8 mouse cellular contexts compared by ENCODE assay signal in the genomic region with DNA sequence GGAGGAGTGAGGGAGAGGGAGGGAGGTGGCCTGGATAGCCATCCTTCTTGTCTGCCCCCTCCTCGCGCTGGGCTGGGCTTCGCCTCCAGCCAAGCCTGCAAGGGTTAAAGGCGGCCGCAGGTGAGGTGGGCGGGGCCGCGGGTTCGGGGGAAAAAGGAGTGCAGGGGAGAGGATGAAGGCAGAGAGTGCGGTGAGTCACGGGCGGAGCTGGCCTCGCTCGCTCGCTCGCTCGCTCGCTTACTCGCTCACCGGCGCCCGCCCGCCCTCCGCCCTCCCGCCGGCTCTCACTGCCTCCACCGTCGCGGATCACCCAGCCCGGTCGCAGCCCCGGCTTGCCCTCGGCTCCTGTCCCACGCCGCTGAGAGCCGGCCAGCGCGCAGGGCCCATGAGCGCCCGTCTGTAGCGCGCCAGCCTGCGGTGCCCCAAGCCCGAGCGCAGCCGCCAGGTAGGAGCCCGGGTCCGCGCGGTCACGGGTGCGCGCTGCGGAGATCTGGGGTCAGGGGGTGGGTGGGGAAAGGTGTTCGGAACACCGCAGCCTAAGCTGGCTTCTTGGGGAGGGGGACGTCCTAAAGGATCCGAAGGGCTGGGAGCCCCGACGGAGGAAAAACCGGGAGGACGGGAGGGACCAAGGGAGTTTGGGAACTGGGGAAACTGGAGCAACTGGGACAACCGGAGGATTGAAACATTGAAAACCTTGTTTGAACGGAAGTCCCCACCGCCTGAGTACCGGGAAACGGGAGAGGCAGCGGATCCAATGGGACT. TPM values are rescaled to one million over a fixed set of nuclear protein-coding genes. Genes with fewer than 3 reads are reported as not detected.
A peak's percentile ranks its signal among the peaks of the same experiment; 100 is the strongest.
DNase-seq lines count a peak whose midpoint lies in the region; ATAC-seq lines count a peak whose summit lies in the region.

No protein-coding gene starts in this region.

- peaks cover 29% of the 10 kb centered on the region for H3K4me1 ChIP-seq in heart, embryonic 13.5 days
- H3K4me1 ChIP-seq in hindbrain, embryonic 15.5 days (replicated peaks), result peaks cover 24% of the 10 kb centered on the region
- H3K4me1 ChIP-seq in midbrain, embryonic 10.5 days, result peaks cover 46% of the 10 kb centered on the region

- no peak for DNase-seq in heart, adult 11 months
- peak; percentile 79 for DNase-seq in R1 (ENCODE audit: low read depth, low spot score)
- peak; percentile 41 for DNase-seq in midbrain, embryonic 10.5 days (ENCODE audit: low spot score)
- DNase-seq in urinary bladder, postnatal 25 days (ENCODE audit: low spot score), result peak; percentile 60
- no peak for DNase-seq in cerebellum, adult 8-10 months
- DNase-seq in left cerebral cortex, postnatal 10 days (ENCODE audit: extremely low spot score in 1 of 2, low spot score in 2 of 2), result no peak

- intact Hi-C loops in left cerebral cortex, postnatal 10 days (cut with DNase I), result no loop called here

- under 1% methylated on average over 61 of the region's 68 CpGs for WGBS in heart, embryonic 13.5 days
- WGBS in hindbrain, embryonic 15.5 days, result under 1% methylated on average over 53 of the region's 68 CpGs
- WGBS in midbrain, embryonic 10.5 days, result under 1% methylated on average over 65 of the region's 68 CpGs

- peak overlapping the region; percentile 44 for H3K4me3 ChIP-seq in heart, embryonic 13.5 days
- peak overlapping the region; percentile 20 for H3K4me3 ChIP-seq in hindbrain, embryonic 15.5 days
- H3K4me3 ChIP-seq in midbrain, embryonic 10.5 days, result peak overlapping the region; percentile 46

- H3K36me3 ChIP-seq in heart, embryonic 13.5 days, result no peaks in the 10 kb centered on the region
- no peaks in the 10 kb centered on the region for H3K36me3 ChIP-seq in hindbrain, embryonic 15.5 days
- H3K36me3 ChIP-seq in midbrain, embryonic 10.5 days, result no peaks in the 10 kb centered on the region

- peak overlapping the region; percentile 63 for H3K9ac ChIP-seq in heart, embryonic 13.5 days
- no peak overlapping the region for H3K9ac ChIP-seq in hindbrain, embryonic 15.5 days

- no peak overlapping the region for H3K27ac ChIP-seq in heart, embryonic 13.5 days (replicated peaks)
- H3K27ac ChIP-seq in hindbrain, embryonic 15.5 days (replicated peaks), result no peak overlapping the region
- H3K27ac ChIP-seq in midbrain, embryonic 10.5 days (replicated peaks), result no peak overlapping the region; the same call in 1 of the 2 replicates

- H3K27me3 ChIP-seq in heart, embryonic 13.5 days (replicated peaks), result peaks cover 96% of the 10 kb centered on the region
- H3K27me3 ChIP-seq in hindbrain, embryonic 15.5 days, result peaks cover 88% of the 10 kb centered on the region
- H3K27me3 ChIP-seq in midbrain, embryonic 10.5 days (ENCODE audit: low read depth, poor library complexity, severe bottlenecking), result peaks cover 100% of the 10 kb centered on the region

- no peak for ATAC-seq in heart, embryonic 13.5 days (ENCODE audit: extremely low read depth, insufficient number of reproducible peaks, low FRiP score, low TSS enrichment)
- ATAC-seq in hindbrain, embryonic 15.5 days (ENCODE audit: low FRiP score, low read depth), result no peak

- H3K4me2 ChIP-seq in heart, embryonic 13.5 days, result peak overlapping the region; percentile 66
- peak overlapping the region; percentile 53 for H3K4me2 ChIP-seq in hindbrain, embryonic 15.5 days

- no peaks in the 10 kb centered on the region for H3K9me3 ChIP-seq in heart, embryonic 13.5 days
- no peaks in the 10 kb centered on the region for H3K9me3 ChIP-seq in hindbrain, embryonic 15.5 days
- no peaks in the 10 kb centered on the region for H3K9me3 ChIP-seq in midbrain, embryonic 10.5 days (replicated peaks)

RNA-seq across cellular contexts. Expression of gene Sp6, which starts 5.6 kb away (rescaled TPM):
- polyA plus RNA-seq in heart, embryonic 13.5 days (2015; fragmentation: Nextera tagmentation; extraction: Ambion mirVana), result 0.18 and 0.21 TPM in 2 replicates
- 0.43 and 0.62 TPM in 2 replicates for polyA plus RNA-seq in hindbrain, embryonic 15.5 days (2015; fragmentation: Nextera tagmentation; extraction: Ambion mirVana)
- polyA plus RNA-seq in midbrain, embryonic 10.5 days (2016; fragmentation: Nextera tagmentation; extraction: Ambion mirVana), result 0.71 and 2.0 TPM in 2 replicates
- 1 to 10 TPM; 2.3 to 3.1 TPM for total RNA-seq in left cerebral cortex, postnatal 10 days (2021)

RNA-seq across cellular contexts. Expression of gene Scrn2, which starts 11.0 kb away (rescaled TPM):
- 16.0 and 19.2 TPM in 2 replicates for polyA plus RNA-seq in heart, embryonic 13.5 days (2015; fragmentation: Nextera tagmentation; extraction: Ambion mirVana)
- polyA plus RNA-seq in hindbrain, embryonic 15.5 days (2015; fragmentation: Nextera tagmentation; extraction: Ambion mirVana), result 14.5 and 15.1 TPM in 2 replicates
- polyA plus RNA-seq in midbrain, embryonic 10.5 days (2016; fragmentation: Nextera tagmentation; extraction: Ambion mirVana), result 39.5 and 42.2 TPM in 2 replicates
- total RNA-seq in left cerebral cortex, postnatal 10 days (2021), result 1 to 10 TPM; 3.9 to 4.2 TPM

RNA-seq across cellular contexts. Expression of gene Lrrc46, which starts 22.4 kb away (rescaled TPM):
- polyA plus RNA-seq in heart, embryonic 13.5 days (2015; fragmentation: Nextera tagmentation; extraction: Ambion mirVana), result 0.18 and 0.49 TPM in 2 replicates
- 3.3 and 3.6 TPM in 2 replicates for polyA plus RNA-seq in hindbrain, embryonic 15.5 days (2015; fragmentation: Nextera tagmentation; extraction: Ambion mirVana)
- 3.0 and 3.1 TPM in 2 replicates for polyA plus RNA-seq in midbrain, embryonic 10.5 days (2016; fragmentation: Nextera tagmentation; extraction: Ambion mirVana)
- total RNA-seq in left cerebral cortex, postnatal 10 days (2021), result under 1 TPM; 0.61 to 0.75 TPM

RNA-seq across cellular contexts. Expression of gene Mrpl10, which starts 22.6 kb away (rescaled TPM):
- polyA plus RNA-seq in heart, embryonic 13.5 days (2015; fragmentation: Nextera tagmentation; extraction: Ambion mirVana), result 67.5 and 72.6 TPM in 2 replicates
- polyA plus RNA-seq in hindbrain, embryonic 15.5 days (2015; fragmentation: Nextera tagmentation; extraction: Ambion mirVana), result 62.2 and 63.9 TPM in 2 replicates
- polyA plus RNA-seq in midbrain, embryonic 10.5 days (2016; fragmentation: Nextera tagmentation; extraction: Ambion mirVana), result 81.1 and 82.9 TPM in 2 replicates
- total RNA-seq in left cerebral cortex, postnatal 10 days (2021), result 10 to 100 TPM; 69.0 to 69.2 TPM

RNA-seq across cellular contexts. Expression of gene Osbpl7, which starts 31.7 kb away (rescaled TPM):
- polyA plus RNA-seq in heart, embryonic 13.5 days (2015; fragmentation: Nextera tagmentation; extraction: Ambion mirVana), result 6.2 and 6.5 TPM in 2 replicates
- 12.1 and 12.2 TPM in 2 replicates for polyA plus RNA-seq in hindbrain, embryonic 15.5 days (2015; fragmentation: Nextera tagmentation; extraction: Ambion mirVana)
- 8.4 and 9.8 TPM in 2 replicates for polyA plus RNA-seq in midbrain, embryonic 10.5 days (2016; fragmentation: Nextera tagmentation; extraction: Ambion mirVana)
- total RNA-seq in left cerebral cortex, postnatal 10 days (2021), result 10 to 100 TPM; 11.3 to 12.8 TPM

Comparison
In these comparisons a context has a peak if more than half of its experiments do, and no peak if none do; other contexts are left out.
1. DNase-seq: peak in R1 (single experiment), midbrain, embryonic 10.5 days (single experiment) and urinary bladder, postnatal 25 days (single experiment); none in heart, adult 11 months (single experiment), cerebellum, adult 8-10 months (single experiment) and left cerebral cortex, postnatal 10 days (0 of 2).
2. Peak in every context shown above with its lines, with median percentiles within 50 percentile points of each other: H3K4me3 ChIP-seq.